Mouse (Mus musculus) erythroblast, adult 5-6 weeks (primary cell): ENCODE results near the gene Gm10337. TPM values are rescaled to one million over a fixed set of nuclear protein-coding genes. Genes with fewer than 3 reads are reported as not detected.

Experiments used
- ATAC-seq: replicated peaks from 2 replicates; pipeline ENCODE4 v1.8.0; 2016; ENCODE audit warnings: moderate number of reproducible peaks, mild to moderate bottlenecking, moderate TSS enrichment, inconsistent platforms; ENCODE audit not compliant: poor library complexity, low FRiP score, severe bottlenecking
- total RNA-seq, 2 experiments: library from RNA; stranded (forward) in 1 of 2; stranded (reverse) in 1 of 2; fragments of 150-400 nt in 1 of 2; fragments of 200-764, 138-1000 nt in 1 of 2; gene quantifications; 2 replicates each; pipeline versions ENCODE4 v1.2.3 to v1.2.4; 2015 to 2017; ENCODE audit warnings: low replicate concordance in 2 of 2

Gm10337 gene
- total RNA-seq (2015; ENCODE audit: low replicate concordance) = not detected in 2 replicates
- total RNA-seq (2017; ENCODE audit: low replicate concordance) = not detected in 2 replicates

GRCm38 (mm10) chr15:102503447-102503846, at the start of gene Gm10337:
Gene Gm10337 (plus strand): TSS chr15:102503722.
- ATAC-seq = no peak

- ATAC-seq = peak; percentile 45
These were observed 47.5 kb upstream of the Gm10337 start for GRCm38 (mm10) chr15:102455993-102456392.

GRCm38 (mm10) chr15:102458050-102458736, 45.3 kb upstream of the Gm10337 start:
- ATAC-seq = no peak

- ATAC-seq = peak; percentile 79
These were observed 44.6 kb upstream of the Gm10337 start, which contains the start of gene Prr13 for GRCm38 (mm10) chr15:102458904-102459317. Gene Prr13 (plus strand): TSS chr15:102459028.

- no peak for ATAC-seq
These were observed 44.1 kb upstream of the Gm10337 start for GRCm38 (mm10) chr15:102459381-102459780.

GRCm38 (mm10) chr15:102459847-102460246, 43.7 kb upstream of the Gm10337 start:
- peak; percentile 62 for ATAC-seq

- no peak for ATAC-seq
These were observed 43.1 kb upstream of the Gm10337 start for GRCm38 (mm10) chr15:102460409-102460808.

GRCm38 (mm10) chr15:102460971-102461370, 42.6 kb upstream of the Gm10337 start:
- peak; percentile 48 for ATAC-seq

GRCm38 (mm10) chr15:102461430-102462075, 42.0 kb upstream of the Gm10337 start:
- no peak for ATAC-seq

GRCm38 (mm10) chr15:102463666-102464065, 39.9 kb upstream of the Gm10337 start:
- ATAC-seq = peak; percentile 57

- ATAC-seq = no peak
These were observed 34.7 kb upstream of the Gm10337 start for GRCm38 (mm10) chr15:102468675-102469370.

GRCm38 (mm10) chr15:102470183-102470604, 33.3 kb upstream of the Gm10337 start, which contains the start of gene Pcbp2:
Gene Pcbp2 (plus strand): TSS chr15:102470539.
- ATAC-seq = peak; percentile 99

- ATAC-seq = peak; percentile 65
These were observed 32.8 kb upstream of the Gm10337 start for GRCm38 (mm10) chr15:102470605-102471294.

- ATAC-seq = no peak
These were observed 32.3 kb upstream of the Gm10337 start for GRCm38 (mm10) chr15:102471295-102471645.

- ATAC-seq = no peak
These were observed 31.8 kb upstream of the Gm10337 start for GRCm38 (mm10) chr15:102471727-102472126.

GRCm38 (mm10) chr15:102473246-102473645, 30.3 kb upstream of the Gm10337 start:
- no peak for ATAC-seq

- no peak for ATAC-seq
These were observed 29.0 kb upstream of the Gm10337 start for GRCm38 (mm10) chr15:102474520-102474919.

GRCm38 (mm10) chr15:102483136-102483535, 20.4 kb upstream of the Gm10337 start:
- ATAC-seq = no peak

GRCm38 (mm10) chr15:102485853-102486252, 17.7 kb upstream of the Gm10337 start:
- 0 out of 2 replicates have a peak, but pooled peaks have one; percentile 35 for ATAC-seq

GRCm38 (mm10) chr15:102487664-102488063, 15.9 kb upstream of the Gm10337 start:
- no peak for ATAC-seq
